21 mouse cellular contexts compared by ENCODE assay signal in genomic region chr15:97868985-97869384, GRCm38 (mm10).
"Had no signal": no experiment of that assay in that cellular context is flagged by ENCODE, and none has a peak within 500 bp of the region (broad histone marks: within the 10 kb centered on the region; RNA-seq: fewer than 3 reads in every experiment).

No protein-coding gene starts in this region.

- H3K4me1 ChIP-seq: limb, embryonic 12.5 days; limb, embryonic 15.5 days; midbrain, embryonic 12.5 days; midbrain, embryonic 15.5 days; neural tube, embryonic 12.5 days; neural tube, embryonic 15.5 days had no signal

- H3K9ac ChIP-seq: limb, embryonic 12.5 days; limb, embryonic 15.5 days; liver, embryonic 14.5 days; liver, postnatal 0 days; lung, embryonic 14.5 days; midbrain, embryonic 12.5 days; midbrain, embryonic 15.5 days; neural tube, embryonic 12.5 days; neural tube, embryonic 15.5 days; stomach, embryonic 15.5 days had no signal

- H3K36me3 ChIP-seq: limb, embryonic 12.5 days; limb, embryonic 15.5 days; midbrain, embryonic 12.5 days; midbrain, embryonic 15.5 days; neural tube, embryonic 12.5 days; neural tube, embryonic 15.5 days; stomach, embryonic 15.5 days had no signal

- H3K4me2 ChIP-seq: limb, embryonic 12.5 days; limb, embryonic 15.5 days; liver, embryonic 11.5 days; lung, embryonic 14.5 days; midbrain, embryonic 12.5 days; midbrain, embryonic 15.5 days; neural tube, embryonic 12.5 days; neural tube, embryonic 15.5 days; stomach, embryonic 15.5 days had no signal

- H3K9me3 ChIP-seq: limb, embryonic 15.5 days; midbrain, embryonic 12.5 days; midbrain, embryonic 15.5 days; neural tube, embryonic 15.5 days; stomach, embryonic 15.5 days had no signal

- ATAC-seq: liver, postnatal 0 days; midbrain, embryonic 15.5 days had no signal

- H3K27me3 ChIP-seq: limb, embryonic 12.5 days; limb, embryonic 15.5 days; midbrain, embryonic 12.5 days; midbrain, embryonic 15.5 days; neural tube, embryonic 12.5 days; neural tube, embryonic 15.5 days; stomach, embryonic 15.5 days had no signal

- DNase-seq: kidney, adult 9 months; kidney, postnatal 14 days; kidney, postnatal 4 days; left cerebral cortex, postnatal 4 days; liver, postnatal 0 days; lung, embryonic 14.5 days; lung, postnatal 10 days; lung, postnatal 36 days; right cerebral cortex, adult 18-20 months; right cerebral cortex, postnatal 25 days; spleen, adult 18-20 months; thymus, postnatal 25 days had no signal

- H3K27ac ChIP-seq: limb, embryonic 12.5 days; limb, embryonic 15.5 days; liver, embryonic 14.5 days; midbrain, embryonic 12.5 days; midbrain, embryonic 15.5 days; neural tube, embryonic 12.5 days; neural tube, embryonic 15.5 days; stomach, embryonic 15.5 days had no signal

- H3K4me3 ChIP-seq: limb, embryonic 12.5 days; limb, embryonic 15.5 days; midbrain, embryonic 12.5 days; midbrain, embryonic 15.5 days; neural tube, embryonic 12.5 days; neural tube, embryonic 15.5 days; stomach, embryonic 15.5 days had no signal
